Mouse (Mus musculus): ENCODE data around the gene Etnk1.

DNA sequence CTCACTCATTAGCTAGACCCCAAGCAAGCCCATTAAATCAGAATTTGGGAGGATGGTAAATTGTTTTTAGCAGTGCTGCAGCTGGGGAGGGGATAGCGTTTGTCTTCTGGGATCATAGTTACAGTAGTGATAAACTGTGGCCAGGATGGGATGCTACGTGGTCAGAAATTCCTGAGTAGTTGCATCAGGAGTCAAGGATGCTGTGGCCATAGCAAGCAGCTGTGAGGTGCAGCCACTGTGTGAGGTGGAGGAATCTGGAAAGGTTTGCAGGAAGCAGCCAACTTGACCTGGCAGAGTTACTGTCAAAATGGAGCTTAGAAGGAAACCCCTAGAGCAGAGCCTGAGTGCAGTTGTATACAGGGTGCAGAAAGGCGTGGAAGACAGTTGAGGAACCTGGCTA is 17.1 kb downstream of the Etnk1 start:
- no peak for TF ChIP-seq CTCF (IDR thresholded peaks at IDR 0.05)
- no peak for TF ChIP-seq EP300 (IDR thresholded peaks at IDR 0.05)
